Mouse (Mus musculus) liver, postnatal 0 days (tissue): ENCODE measurements around the gene Zkscan3. TPM values are rescaled to one million over a fixed set of nuclear protein-coding genes. Genes with fewer than 3 reads are reported as not detected.
A peak's percentile ranks its signal among the peaks of the same experiment; 100 is the strongest.

Experiments used
- ATAC-seq: fragments of 200-750 bp; cut with Nextera tagmentation; 2 replicates; pipeline ENCODE4 v1.8.0; 2017; ENCODE audit warnings: mild to moderate bottlenecking, moderate library complexity
- DNase-seq: peaks from one replicate; pipeline ENCODE4 v3.0.0-alpha.2; 2016
- H3K27ac ChIP-seq: fragments of 300-500 bp; sonication (generic); 2 replicates; pipeline ENCODE4 v1.5.1; 2014; ENCODE audit warnings: antibody characterized with exemption, moderate library complexity, mild to moderate bottlenecking, low read depth
- H3K27me3 ChIP-seq: fragments of 300-500 bp; sonication (generic); 2 replicates; pipeline ENCODE4 v1.6.1; 2014; ENCODE audit warnings: low read length, control low read depth, mixed read lengths; ENCODE audit not compliant: insufficient read depth
- H3K36me3 ChIP-seq: fragments of 300-500 bp; sonication (generic); replicated peaks from 2 replicates; pipeline ENCODE4 v1.6.1; 2014; ENCODE audit warnings: mild to moderate bottlenecking, control low read depth, low read length, moderate library complexity, mixed read lengths; ENCODE audit not compliant: insufficient read depth
- H3K4me1 ChIP-seq: fragments of 300-500 bp; sonication (generic); 2 replicates; pipeline ENCODE4 v1.6.1; 2014; ENCODE audit warnings: antibody characterized with exemption, mild to moderate bottlenecking, control low read depth; ENCODE audit not compliant: insufficient read depth
- H3K4me2 ChIP-seq: fragments of 300-500 bp; sonication (generic); 2 replicates; pipeline ENCODE4 v1.6.1; 2014; ENCODE audit warnings: low read depth, mild to moderate bottlenecking, low read length, moderate library complexity, mixed read lengths
- H3K4me3 ChIP-seq: fragments of 300-500 bp; sonication (generic); 2 replicates; pipeline ENCODE4 v1.5.1; 2014; ENCODE audit warnings: low read depth, low read length
- H3K9ac ChIP-seq: fragments of 300-500 bp; sonication (generic); replicated peaks from 2 replicates; pipeline ENCODE4 v1.6.1; 2014; ENCODE audit warnings: mild to moderate bottlenecking, moderate library complexity
- H3K9me3 ChIP-seq: fragments of 300-500 bp; sonication (generic); 2 replicates; pipeline ENCODE4 v1.6.1; 2016; ENCODE audit warnings: mild to moderate bottlenecking, control low read depth, low read length, mixed read lengths
- CTCF ChIP-seq: sonication (generic); IDR thresholded peaks from 2 replicates; pipeline ENCODE4 v1.5.1; 2016; ENCODE audit warnings: antibody characterized with exemption, low read depth
- EP300 ChIP-seq: IDR thresholded peaks from 2 replicates; pipeline ENCODE4 v1.6.1; 2016; ENCODE audit warnings: antibody characterized with exemption, low read depth, mild to moderate bottlenecking
- WGBS: fragments of 180-500 bp; shearing (Covaris S2); extraction: QIAGEN DNeasy Blood & Tissue Kit; methylation state at CpG from one replicate; pipeline ENCODE4 v1.1.7; 2014; ENCODE audit not compliant: insufficient replicate concordance; 5-methylcytosine and 5-hydroxymethylcytosine counted together
- polyA plus RNA-seq: library from polyadenylated mRNA; unstranded; fragments of >200 nt; fragmentation: Nextera tagmentation; extraction: Ambion mirVana; gene quantifications from 2 replicates; pipeline ENCODE4 v1.2.1, GENCODE M21; 2015

Gene Zkscan3
- 22.2 and 24.6 TPM in 2 replicates for polyA plus RNA-seq

- Histone ChIP-seq H3K36me3 (peaks cover 9% of the 10 kb centered on the region), H3K4me2 (peak within 1 kb of the TSS; percentile 76), H3K4me1 (peaks cover 9% of the 10 kb centered on the region), H3K4me3 (peak within 1 kb of the TSS; percentile 81), H3K9ac (peak within 1 kb of the TSS; percentile 86), H3K27ac (peak within 1 kb of the TSS; percentile 82), H3K27me3 (no peaks in the 10 kb centered on the region), H3K9me3 (no peaks in the 10 kb centered on the region)
- TF ChIP-seq CTCF (no peak), EP300 (peak; percentile 51; the same call in 1 of the 2 replicates)
- DNase-seq (peak; percentile 90), ATAC-seq (peak; percentile 94)
- under 1% methylated on average over 35 of the region's 35 CpGs for WGBS
These were observed at the start of gene Zkscan3 for GRCm38 (mm10) chr13:21402287-21402846. TSS of gene Zkscan3 (minus strand) at chr13:21402755.

- peaks cover 40% of the 10 kb centered on the region for H3K36me3 ChIP-seq
- WGBS, result 67% methylated on average over 16 of the region's 16 CpGs
- H3K27me3 ChIP-seq, result no peaks in the 10 kb centered on the region
- no peak overlapping the region for H3K9ac ChIP-seq
- DNase-seq, result no peak
- H3K4me1 ChIP-seq, result peaks cover 28% of the 10 kb centered on the region
- H3K4me2 ChIP-seq, result no peak overlapping the region
- TF ChIP-seq EP300 (no peak), CTCF (no peak)
- ATAC-seq, result peak; percentile 34; the same call in 1 of the 2 replicates
- no peaks in the 10 kb centered on the region for H3K9me3 ChIP-seq
- peak overlapping the region; percentile 71 for H3K27ac ChIP-seq
- no peak overlapping the region for H3K4me3 ChIP-seq
These were observed 45.5 kb upstream of the Zkscan3 start for GRCm38 (mm10) chr13:21447856-21448614.

GRCm38 (mm10) chr13:21446796-21447195 lies 44.2 kb upstream of the Zkscan3 start:
- Histone ChIP-seq H3K4me2 (no peak overlapping the region), H3K9me3 (no peaks in the 10 kb centered on the region), H3K4me1 (peaks cover 23% of the 10 kb centered on the region), H3K9ac (no peak overlapping the region), H3K4me3 (no peak overlapping the region), H3K27me3 (no peaks in the 10 kb centered on the region), H3K36me3 (peaks cover 40% of the 10 kb centered on the region), H3K27ac (no peak overlapping the region)
- no peak for ATAC-seq
- WGBS, result 80% methylated on average over 9 of the region's 9 CpGs
- no peak for DNase-seq
- no peak for TF ChIP-seq CTCF
- TF ChIP-seq EP300, result no peak

- Histone ChIP-seq H3K27me3 (no peaks in the 10 kb centered on the region), H3K36me3 (peaks cover 23% of the 10 kb centered on the region), H3K4me3 (peak overlapping the region; percentile 67), H3K4me1 (peaks cover 8% of the 10 kb centered on the region; the same call in 1 of the 2 replicates), H3K9me3 (no peaks in the 10 kb centered on the region), H3K27ac (peak overlapping the region; percentile 75), H3K4me2 (peak overlapping the region; percentile 96), H3K9ac (peak overlapping the region; percentile 77)
- WGBS, result 18% methylated on average over 10 of the region's 10 CpGs
- DNase-seq (no peak), ATAC-seq (no peak)
- TF ChIP-seq CTCF (no peak), EP300 (no peak)
These were observed 38.6 kb upstream of the Zkscan3 start for GRCm38 (mm10) chr13:21441207-21441572.

GRCm38 (mm10) chr13:21440503-21441206 lies 38.1 kb upstream of the Zkscan3 start, which contains the start of gene Pgbd1:
TSS of gene Pgbd1 (minus strand) at chr13:21441058.
- H3K4me1 ChIP-seq, result peaks cover 8% of the 10 kb centered on the region; the same call in 1 of the 2 replicates
- peak within 1 kb of the TSS; percentile 75 for H3K27ac ChIP-seq
- ATAC-seq, result peak; percentile 80
- H3K36me3 ChIP-seq, result peaks cover 19% of the 10 kb centered on the region
- no peak for TF ChIP-seq EP300
- TF ChIP-seq CTCF, result peak; percentile 66
- peak; percentile 70 for DNase-seq
- peak within 1 kb of the TSS; percentile 67 for H3K4me3 ChIP-seq
- peak within 1 kb of the TSS; percentile 96 for H3K4me2 ChIP-seq
- no peaks in the 10 kb centered on the region for H3K9me3 ChIP-seq
- H3K27me3 ChIP-seq, result no peaks in the 10 kb centered on the region
- peak within 1 kb of the TSS; percentile 77 for H3K9ac ChIP-seq
- WGBS, result under 1% methylated on average over 32 of the region's 32 CpGs

- no peaks in the 10 kb centered on the region for H3K36me3 ChIP-seq
- WGBS, result 66% methylated on average over 4 of the region's 4 CpGs
- no peak overlapping the region for H3K4me2 ChIP-seq
- no peaks in the 10 kb centered on the region for H3K9me3 ChIP-seq
- peaks cover 6% of the 10 kb centered on the region; the same call in 1 of the 2 replicates for H3K4me1 ChIP-seq
- ATAC-seq, result no peak
- H3K9ac ChIP-seq, result no peak overlapping the region
- H3K27ac ChIP-seq, result no peak overlapping the region
- no peaks in the 10 kb centered on the region for H3K27me3 ChIP-seq
- H3K4me3 ChIP-seq, result no peak overlapping the region
- TF ChIP-seq EP300 (no peak), CTCF (no peak)
- no peak for DNase-seq
These were observed 32.9 kb upstream of the Zkscan3 start for GRCm38 (mm10) chr13:21435476-21435875.
